Mouse (Mus musculus) C2C12 (cell line): ENCODE data around the gene Bahcc1. TPM values are rescaled to one million over a fixed set of nuclear protein-coding genes. Genes with fewer than 3 reads are reported as not detected.
A peak's percentile ranks its signal among the peaks of the same experiment; 100 is the strongest.

Experiments used
- H3K27me3 ChIP-seq: one replicate; pipeline ENCODE4 v1.6.1; 2011; ENCODE audit not compliant: control insufficient read depth, insufficient read depth, insufficient read length
- H3K36me3 ChIP-seq: one replicate; pipeline ENCODE4 v1.6.1; 2011; ENCODE audit not compliant: control insufficient read depth, insufficient read depth
- H3K4me3 ChIP-seq: one replicate; pipeline ENCODE4 v1.5.1; 2011; ENCODE audit warnings: mild to moderate bottlenecking, control low read depth; ENCODE audit not compliant: poor library complexity, insufficient read depth, severe bottlenecking
- H3K79me2 ChIP-seq: one replicate; pipeline ENCODE4 v1.6.1; 2011; ENCODE audit not compliant: control insufficient read depth, insufficient read depth
- H3K79me3 ChIP-seq: one replicate; pipeline ENCODE4 v1.6.1; 2011; ENCODE audit warnings: low read depth, control low read depth
- H3ac ChIP-seq: one replicate; pipeline ENCODE3; 2011; ENCODE audit warnings: low read depth; ENCODE audit not compliant: control insufficient read depth, insufficient read length
- CEBPB ChIP-seq: IDR thresholded peaks from one replicate; pipeline ENCODE4 v1.6.1; 2011; ENCODE audit warnings: low read depth, mild to moderate bottlenecking, control low read depth, moderate library complexity
- CTCF ChIP-seq: IDR thresholded peaks from one replicate; pipeline ENCODE4 v1.5.1; 2011; ENCODE audit not compliant: control insufficient read depth, insufficient read depth, insufficient read length
- FOSL1 ChIP-seq: IDR thresholded peaks from one replicate; pipeline ENCODE4 v1.8.0; 2011; ENCODE audit warnings: mild to moderate bottlenecking, low read length; ENCODE audit not compliant: poor library complexity, insufficient read depth, severe bottlenecking
- MAX ChIP-seq: IDR thresholded peaks from one replicate; pipeline ENCODE4 v1.6.1; 2011; ENCODE audit warnings: mild to moderate bottlenecking, control low read depth
- MYOD1 ChIP-seq: IDR thresholded peaks from one replicate; pipeline ENCODE4 v1.6.1; 2011; ENCODE audit warnings: low read depth; ENCODE audit not compliant: control insufficient read depth, insufficient read length
- MYOG ChIP-seq: IDR thresholded peaks from one replicate; pipeline ENCODE4 v1.6.1; 2011; ENCODE audit not compliant: control insufficient read depth, insufficient read length; ENCODE audit errors: extremely low read depth
- USF1 ChIP-seq: IDR thresholded peaks from one replicate; pipeline ENCODE4 v1.6.1; 2011; ENCODE audit warnings: low read depth, mild to moderate bottlenecking, control low read depth, moderate library complexity
- long read RNA-seq, 2 experiments: library from polyadenylated mRNA; unstranded; transcript quantifications; one replicate each; pipeline ENCODE4 v2.0.0; 2019 to 2020
- polyA plus RNA-seq: library from polyadenylated mRNA; unstranded; fragments of >200 nt; fragmentation: generic; extraction: Trizol; gene quantifications from one replicate; pipeline ENCODE4 v1.2.1, GENCODE M21; 2012; ENCODE audit warnings: missing spikeins

The Bahcc1 gene
- polyA plus RNA-seq = 10.8 TPM
- long read RNA-seq, experiment 1, partial matches to known transcripts = 1 of 6 reads
- long read RNA-seq, experiment 1, other reads (novel, unspliced or antisense) = 5 of 6 reads
- long read RNA-seq, experiment 2, partial matches to known transcripts = 2 of 3 reads
- long read RNA-seq, experiment 2, other reads (novel, unspliced or antisense) = 1 of 3 reads

GRCm38 (mm10) chr11:120232230-120233097, at the start of gene Bahcc1:
Gene Bahcc1 (plus strand): TSS chr11:120232947.
- H3K79me2 ChIP-seq = peaks cover 95% of the 10 kb centered on the region
- peak within 1 kb of the TSS; percentile 89 for H3ac ChIP-seq
- peak within 1 kb of the TSS; percentile 71 for H3K4me3 ChIP-seq
- H3K27me3 ChIP-seq = no peaks in the 10 kb centered on the region
- H3K79me3 ChIP-seq = peaks cover 65% of the 10 kb centered on the region
- peaks cover 4% of the 10 kb centered on the region for H3K36me3 ChIP-seq
- TF ChIP-seq MAX = peak; percentile 71
- TF ChIP-seq CTCF = no peak
- no peak for TF ChIP-seq MYOD1
- no peak for TF ChIP-seq CEBPB
- TF ChIP-seq USF1 = peak; percentile 44
- no peak for TF ChIP-seq MYOG
- TF ChIP-seq FOSL1 = no peak

GRCm38 (mm10) chr11:120183180-120183579, 49.6 kb upstream of the Bahcc1 start:
- Histone ChIP-seq H3K27me3 (no peaks in the 10 kb centered on the region), H3K79me2 (peaks cover 28% of the 10 kb centered on the region), H3ac (no peak overlapping the region), H3K79me3 (peaks cover 11% of the 10 kb centered on the region), H3K36me3 (peaks cover 6% of the 10 kb centered on the region), H3K4me3 (no peak overlapping the region)
- no peak for TF ChIP-seq FOSL1
- no peak for TF ChIP-seq MYOD1
- TF ChIP-seq CTCF = no peak
- no peak for TF ChIP-seq MYOG
- TF ChIP-seq CEBPB = no peak
- TF ChIP-seq MAX = no peak
- TF ChIP-seq USF1 = no peak

GRCm38 (mm10) chr11:120183708-120184107, 49.0 kb upstream of the Bahcc1 start:
- Histone ChIP-seq H3K79me3 (peaks cover 17% of the 10 kb centered on the region), H3ac (no peak overlapping the region), H3K27me3 (no peaks in the 10 kb centered on the region), H3K4me3 (no peak overlapping the region), H3K79me2 (peaks cover 33% of the 10 kb centered on the region), H3K36me3 (peaks cover 6% of the 10 kb centered on the region)
- TF ChIP-seq CEBPB = no peak
- TF ChIP-seq MAX = no peak
- TF ChIP-seq CTCF = no peak
- TF ChIP-seq MYOD1 = no peak
- no peak for TF ChIP-seq USF1
- no peak for TF ChIP-seq MYOG
- no peak for TF ChIP-seq FOSL1

GRCm38 (mm10) chr11:120184371-120185315, 48.1 kb upstream of the Bahcc1 start:
- H3K79me3 ChIP-seq = peaks cover 24% of the 10 kb centered on the region
- H3K36me3 ChIP-seq = peaks cover 6% of the 10 kb centered on the region
- no peak overlapping the region for H3K4me3 ChIP-seq
- peaks cover 42% of the 10 kb centered on the region for H3K79me2 ChIP-seq
- H3ac ChIP-seq = no peak overlapping the region
- TF ChIP-seq MAX (no peak), MYOG (no peak), FOSL1 (no peak), USF1 (no peak), MYOD1 (no peak), CTCF (no peak), CEBPB (no peak)
- no peaks in the 10 kb centered on the region for H3K27me3 ChIP-seq
